Mouse (Mus musculus): ENCODE results near the gene Rai14. TPM values are rescaled to one million over a fixed set of nuclear protein-coding genes. Genes with fewer than 3 reads are reported as not detected.

The Rai14 gene
- polyA plus RNA-seq, 1 experiment from 2014 or later, result 23.2 TPM

DNA sequence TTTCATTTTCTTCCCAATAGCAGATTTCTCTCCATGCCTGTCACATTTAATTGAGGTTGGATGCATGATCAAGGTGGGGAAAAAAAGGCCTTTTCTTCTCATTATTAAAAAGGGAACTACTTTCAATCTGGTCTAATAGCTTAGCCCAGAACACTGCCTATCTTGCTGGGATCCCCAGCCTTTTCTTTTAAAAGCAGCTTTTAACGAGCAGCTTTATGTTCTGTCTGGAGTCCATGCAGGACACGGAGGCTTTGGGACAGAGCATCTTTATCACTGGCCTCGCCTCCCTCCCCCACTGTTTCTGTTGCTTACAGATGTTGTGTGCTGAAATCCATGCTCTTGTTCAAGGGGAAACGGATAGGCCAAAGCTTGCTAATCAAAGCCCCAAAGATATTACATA, 32.8 kb upstream of the Rai14 start:
- H3K4me1 ChIP-seq (ENCODE audit: control insufficient read depth, insufficient read depth, low read length), result 0 out of 2 replicates have a peak, but pooled peaks cover 2% of the 10 kb centered on the region
- no peaks in the 10 kb centered on the region for H3K9me3 ChIP-seq (ENCODE audit: control insufficient read depth, low read depth, low read length)
- no peak overlapping the region for H3K27ac ChIP-seq (ENCODE audit: low read length)
- no peak overlapping the region for H3K9ac ChIP-seq (replicated peaks; ENCODE audit: low read depth, low read length)
- no peak overlapping the region for H3K4me2 ChIP-seq (replicated peaks; ENCODE audit: low read depth, low read length)
- 45% methylated on average over 4 of the region's 4 CpGs for WGBS
- no peaks in the 10 kb centered on the region for H3K27me3 ChIP-seq (ENCODE audit: control insufficient read depth, insufficient read depth, low read length)
- no peak for ATAC-seq (ENCODE audit: insufficient number of reproducible peaks, insufficient read depth, low FRiP score, low read depth)
- H3K36me3 ChIP-seq (ENCODE audit: control insufficient read depth, insufficient read depth, low read length), result no peaks in the 10 kb centered on the region
- H3K4me3 ChIP-seq (ENCODE audit: low read depth, low read length), result no peak overlapping the region

DNA sequence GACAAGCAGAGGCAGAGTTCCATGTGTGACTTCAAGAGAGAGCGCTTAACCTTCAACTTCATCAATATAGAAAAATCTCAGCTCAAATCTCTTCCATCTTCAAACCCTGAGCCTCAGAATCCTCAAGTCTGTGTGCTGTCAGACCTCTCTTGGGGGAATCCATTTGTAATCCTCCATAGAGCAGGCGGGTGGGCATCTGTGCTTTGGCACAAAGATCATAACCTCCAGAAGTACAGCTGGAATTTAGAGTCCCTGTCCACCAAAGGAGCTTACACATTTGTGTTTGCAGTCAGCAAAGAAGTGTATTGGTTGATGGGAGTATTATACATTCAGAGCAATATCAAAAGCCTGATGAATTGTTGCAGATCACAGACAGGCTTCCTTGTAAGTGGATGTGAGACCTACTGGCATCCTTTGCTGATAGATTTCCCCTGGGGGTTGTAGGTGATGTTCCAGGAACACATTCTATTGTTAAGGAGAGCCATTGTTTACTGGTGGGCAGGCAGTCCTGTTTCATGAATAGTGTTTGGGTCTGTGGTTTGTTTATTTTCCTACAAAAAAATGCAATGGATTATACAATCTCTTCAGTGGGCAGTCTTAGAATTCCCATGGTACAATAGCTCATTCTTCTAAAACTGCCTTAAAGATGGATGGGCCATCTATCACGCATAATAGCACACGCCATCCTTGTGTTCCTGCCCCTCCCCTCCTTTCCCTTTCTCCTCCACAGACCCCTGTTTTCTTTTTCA, 32.1 kb upstream of the Rai14 start:
- WGBS, result 70% methylated on average over 4 of the region's 4 CpGs
- no peak overlapping the region for H3K4me3 ChIP-seq (ENCODE audit: low read depth, low read length)
- H3K27me3 ChIP-seq (ENCODE audit: control insufficient read depth, insufficient read depth, low read length), result no peaks in the 10 kb centered on the region
- no peak overlapping the region for H3K9ac ChIP-seq (replicated peaks; ENCODE audit: low read depth, low read length)
- 0 out of 2 replicates have a peak, but pooled peaks cover 2% of the 10 kb centered on the region for H3K4me1 ChIP-seq (ENCODE audit: control insufficient read depth, insufficient read depth, low read length)
- no peak overlapping the region for H3K4me2 ChIP-seq (replicated peaks; ENCODE audit: low read depth, low read length)
- no peaks in the 10 kb centered on the region for H3K9me3 ChIP-seq (ENCODE audit: control insufficient read depth, low read depth, low read length)
- no peak overlapping the region for H3K27ac ChIP-seq (ENCODE audit: low read length)
- no peaks in the 10 kb centered on the region for H3K36me3 ChIP-seq (ENCODE audit: control insufficient read depth, insufficient read depth, low read length)
- ATAC-seq (ENCODE audit: insufficient number of reproducible peaks, insufficient read depth, low FRiP score, low read depth), result 0 out of 2 replicates have a peak, but pooled peaks have one; percentile 18

DNA sequence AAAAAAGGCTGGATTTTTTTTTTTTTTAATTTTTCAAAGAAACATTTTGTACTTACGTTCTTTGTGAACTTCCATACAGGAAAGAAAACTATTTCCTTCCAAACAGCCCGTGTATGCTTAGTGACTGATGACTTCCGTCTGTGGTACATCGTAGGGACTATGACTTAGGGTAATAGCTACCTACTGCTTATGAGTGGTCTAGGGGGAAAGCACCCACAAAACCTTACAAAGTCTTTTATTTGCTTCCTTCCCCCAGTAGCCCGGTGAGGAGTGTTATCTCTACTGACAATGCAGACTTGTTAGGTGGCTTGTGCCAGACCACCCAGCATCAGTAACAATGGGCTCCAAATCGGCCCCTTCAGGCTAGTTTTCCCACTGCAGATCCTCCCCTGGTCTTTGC, 28.0 kb upstream of the Rai14 start:
- H3K9me3 ChIP-seq (ENCODE audit: control insufficient read depth, low read depth, low read length), result no peaks in the 10 kb centered on the region
- no peak overlapping the region for H3K27ac ChIP-seq (ENCODE audit: low read length)
- H3K9ac ChIP-seq (replicated peaks; ENCODE audit: low read depth, low read length), result no peak overlapping the region
- H3K36me3 ChIP-seq (ENCODE audit: control insufficient read depth, insufficient read depth, low read length), result no peaks in the 10 kb centered on the region
- H3K4me2 ChIP-seq (replicated peaks; ENCODE audit: low read depth, low read length), result no peak overlapping the region
- ATAC-seq (ENCODE audit: insufficient number of reproducible peaks, insufficient read depth, low FRiP score, low read depth), result no peak
- H3K4me1 ChIP-seq (ENCODE audit: control insufficient read depth, insufficient read depth, low read length), result 0 out of 2 replicates have a peak, but pooled peaks cover under 1% of the 10 kb centered on the region
- H3K4me3 ChIP-seq (ENCODE audit: low read depth, low read length), result no peak overlapping the region
- no peaks in the 10 kb centered on the region for H3K27me3 ChIP-seq (ENCODE audit: control insufficient read depth, insufficient read depth, low read length)
- 67% methylated on average over 6 of the region's 6 CpGs for WGBS

DNA sequence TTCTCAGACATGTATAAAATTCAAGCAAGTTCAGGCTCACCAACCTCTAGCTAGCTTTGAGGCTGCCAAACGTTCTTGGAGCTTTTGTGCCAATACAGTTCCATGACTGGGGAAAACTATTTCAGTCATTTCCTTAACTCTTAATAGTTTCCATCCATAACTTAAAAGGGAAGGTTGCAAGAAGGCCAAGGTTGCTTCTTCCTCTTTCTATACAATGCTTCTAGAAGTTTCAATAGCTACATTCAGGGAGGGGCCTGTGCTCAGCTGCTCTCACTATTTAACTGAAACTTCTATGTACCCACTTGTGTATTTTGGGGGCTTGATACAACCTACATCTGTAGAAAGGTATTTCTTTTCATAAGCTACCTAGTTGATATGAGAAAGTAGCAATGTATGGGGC, 24.9 kb upstream of the Rai14 start:
- whole genome bisulfite sequencing, result 41% methylated on average over 1 of the region's 1 CpGs
- Histone ChIP-seq H3K27me3 (ENCODE audit: control insufficient read depth, insufficient read depth, low read length) (no peaks in the 10 kb centered on the region), H3K4me1 (ENCODE audit: control insufficient read depth, insufficient read depth, low read length) (no peaks in the 10 kb centered on the region), H3K9me3 (ENCODE audit: control insufficient read depth, low read depth, low read length) (no peaks in the 10 kb centered on the region), H3K36me3 (ENCODE audit: control insufficient read depth, insufficient read depth, low read length) (no peaks in the 10 kb centered on the region), H3K4me2 (replicated peaks; ENCODE audit: low read depth, low read length) (no peak overlapping the region), H3K27ac (ENCODE audit: low read length) (no peak overlapping the region), H3K9ac (replicated peaks; ENCODE audit: low read depth, low read length) (no peak overlapping the region), H3K4me3 (ENCODE audit: low read depth, low read length) (no peak overlapping the region)
- no peak for ATAC-seq (ENCODE audit: insufficient number of reproducible peaks, insufficient read depth, low FRiP score, low read depth)

DNA sequence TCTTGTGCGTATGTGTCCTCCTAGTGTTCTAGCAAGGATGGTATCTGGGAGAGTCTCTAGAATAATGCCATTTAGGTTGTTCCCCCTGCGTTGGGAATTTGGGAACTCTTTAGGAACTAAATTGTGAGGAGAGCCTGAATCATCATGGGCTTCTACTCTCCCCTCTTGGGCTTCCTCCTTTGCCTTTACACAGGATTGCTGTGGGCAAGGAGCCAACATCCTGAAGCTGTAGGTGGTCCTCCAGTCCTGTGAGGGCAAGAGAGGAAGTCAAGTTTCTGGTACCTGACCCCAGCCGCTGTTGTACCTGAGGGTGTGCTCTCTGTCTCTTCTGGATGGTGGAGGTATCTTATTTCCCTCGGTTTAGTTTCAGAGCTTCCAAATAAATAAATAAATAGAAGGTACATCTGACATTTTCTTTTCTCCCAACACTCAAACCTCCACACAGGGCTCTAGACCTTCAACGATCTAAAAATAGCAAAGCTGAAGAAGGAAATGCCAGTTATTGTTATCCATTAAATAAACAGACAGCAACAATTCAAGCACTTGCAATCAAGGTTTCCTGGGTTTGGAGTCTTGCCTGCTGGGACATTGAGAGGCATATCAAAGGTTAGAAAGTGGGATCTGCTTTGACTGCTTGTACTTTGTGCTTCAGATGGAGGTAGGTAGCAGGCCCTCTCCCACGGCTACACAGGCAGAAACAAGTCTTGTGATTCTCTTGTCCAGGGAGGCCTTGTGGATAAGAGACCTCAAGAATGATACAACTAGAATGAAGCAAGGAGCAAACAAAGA, 24.1 kb upstream of the Rai14 start:
- Histone ChIP-seq H3K9ac (replicated peaks; ENCODE audit: low read depth, low read length) (no peak overlapping the region), H3K4me2 (replicated peaks; ENCODE audit: low read depth, low read length) (no peak overlapping the region), H3K36me3 (ENCODE audit: control insufficient read depth, insufficient read depth, low read length) (no peaks in the 10 kb centered on the region), H3K4me3 (ENCODE audit: low read depth, low read length) (no peak overlapping the region), H3K4me1 (ENCODE audit: control insufficient read depth, insufficient read depth, low read length) (no peaks in the 10 kb centered on the region), H3K9me3 (ENCODE audit: control insufficient read depth, low read depth, low read length) (no peaks in the 10 kb centered on the region), H3K27ac (ENCODE audit: low read length) (no peak overlapping the region), H3K27me3 (ENCODE audit: control insufficient read depth, insufficient read depth, low read length) (no peaks in the 10 kb centered on the region)
- ATAC-seq (ENCODE audit: insufficient number of reproducible peaks, insufficient read depth, low FRiP score, low read depth), result no peak
- 71% methylated on average over 6 of the region's 6 CpGs for WGBS

DNA sequence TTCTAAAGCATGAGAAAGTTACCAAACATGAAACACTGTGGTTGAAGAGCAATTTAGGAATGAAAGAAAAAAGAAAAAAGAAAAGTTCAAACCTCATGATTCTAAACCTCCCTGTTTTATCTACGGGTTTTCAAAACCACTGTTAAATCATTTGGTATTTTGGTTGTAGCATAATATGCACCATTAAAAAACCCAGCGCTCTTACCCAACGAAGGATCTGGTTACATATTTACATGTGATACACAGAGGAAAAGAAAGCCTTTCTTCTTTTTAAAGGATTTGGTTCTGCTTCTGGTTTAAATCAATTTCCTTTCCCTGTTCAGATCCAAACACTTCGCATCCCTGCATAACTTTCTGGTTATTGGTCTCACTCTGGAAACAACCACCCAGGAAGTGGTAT, 21.5 kb upstream of the Rai14 start:
- H3K27me3 ChIP-seq (ENCODE audit: control insufficient read depth, insufficient read depth, low read length), result no peaks in the 10 kb centered on the region
- no peak overlapping the region for H3K9ac ChIP-seq (replicated peaks; ENCODE audit: low read depth, low read length)
- 82% methylated on average over 4 of the region's 4 CpGs for WGBS
- no peak overlapping the region for H3K27ac ChIP-seq (ENCODE audit: low read length)
- H3K4me3 ChIP-seq (ENCODE audit: low read depth, low read length), result no peak overlapping the region
- H3K4me2 ChIP-seq (replicated peaks; ENCODE audit: low read depth, low read length), result no peak overlapping the region
- no peaks in the 10 kb centered on the region for H3K9me3 ChIP-seq (ENCODE audit: control insufficient read depth, low read depth, low read length)
- no peaks in the 10 kb centered on the region for H3K4me1 ChIP-seq (ENCODE audit: control insufficient read depth, insufficient read depth, low read length)
- no peaks in the 10 kb centered on the region for H3K36me3 ChIP-seq (ENCODE audit: control insufficient read depth, insufficient read depth, low read length)
- ATAC-seq (ENCODE audit: insufficient number of reproducible peaks, insufficient read depth, low FRiP score, low read depth), result no peak

DNA sequence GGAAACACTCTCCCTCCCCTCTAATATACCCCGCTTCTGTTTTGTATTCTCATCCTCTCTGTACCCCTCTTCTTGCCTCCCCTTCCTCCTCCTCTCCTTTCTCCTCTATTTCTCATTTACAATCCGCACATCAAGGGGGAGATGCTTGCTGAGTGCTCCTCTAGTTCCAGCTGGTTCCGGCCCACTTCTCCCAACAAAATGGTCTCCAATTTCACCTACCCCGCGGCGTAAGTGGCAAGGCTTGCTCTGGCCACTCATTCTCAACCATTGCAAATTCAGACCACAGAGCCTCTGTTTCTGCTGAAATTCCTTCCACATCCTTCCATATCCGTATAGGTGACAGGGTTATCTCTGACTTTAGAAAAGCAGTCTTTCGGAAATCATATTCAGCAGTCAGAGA, 20.8 kb upstream of the Rai14 start:
- H3K9ac ChIP-seq (replicated peaks; ENCODE audit: low read depth, low read length), result no peak overlapping the region
- no peak overlapping the region for H3K4me2 ChIP-seq (replicated peaks; ENCODE audit: low read depth, low read length)
- no peak overlapping the region for H3K4me3 ChIP-seq (ENCODE audit: low read depth, low read length)
- WGBS, result 79% methylated on average over 8 of the region's 8 CpGs
- H3K4me1 ChIP-seq (ENCODE audit: control insufficient read depth, insufficient read depth, low read length), result no peaks in the 10 kb centered on the region
- ATAC-seq (ENCODE audit: insufficient number of reproducible peaks, insufficient read depth, low FRiP score, low read depth), result no peak
- H3K27ac ChIP-seq (ENCODE audit: low read length), result no peak overlapping the region
- H3K36me3 ChIP-seq (ENCODE audit: control insufficient read depth, insufficient read depth, low read length), result no peaks in the 10 kb centered on the region
- H3K27me3 ChIP-seq (ENCODE audit: control insufficient read depth, insufficient read depth, low read length), result no peaks in the 10 kb centered on the region
- H3K9me3 ChIP-seq (ENCODE audit: control insufficient read depth, low read depth, low read length), result no peaks in the 10 kb centered on the region

DNA sequence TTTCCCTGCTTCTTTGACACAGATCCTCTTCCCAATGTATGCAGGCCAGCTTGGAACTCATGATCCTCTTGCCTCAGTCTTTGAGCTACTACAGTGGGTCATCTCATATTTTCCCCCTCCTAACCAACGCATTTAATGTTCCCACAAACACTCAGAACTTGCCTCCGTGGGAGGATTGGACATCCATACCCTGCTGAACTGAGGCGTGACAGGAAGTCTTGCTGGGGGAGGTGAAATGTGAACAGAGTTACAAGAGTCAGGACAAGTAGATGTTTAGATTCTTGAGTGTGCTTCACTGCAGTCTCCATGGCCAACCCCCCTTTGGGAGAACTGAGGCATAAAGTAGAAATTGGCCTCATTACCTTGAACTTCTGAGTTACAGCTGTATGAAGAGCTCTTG, 17.0 kb upstream of the Rai14 start:
- 81% methylated on average over 3 of the region's 3 CpGs for WGBS
- no peak overlapping the region for H3K27ac ChIP-seq (ENCODE audit: low read length)
- no peak for ATAC-seq (ENCODE audit: insufficient number of reproducible peaks, insufficient read depth, low FRiP score, low read depth)

More for the DNA sequence above, 17.0 kb upstream of the Rai14 start:
- H3K4me2 ChIP-seq (replicated peaks; ENCODE audit: low read depth, low read length), result no peak overlapping the region
- no peaks in the 10 kb centered on the region for H3K9me3 ChIP-seq (ENCODE audit: control insufficient read depth, low read depth, low read length)
- H3K4me3 ChIP-seq (ENCODE audit: low read depth, low read length), result no peak overlapping the region
- H3K4me1 ChIP-seq (ENCODE audit: control insufficient read depth, insufficient read depth, low read length), result no peaks in the 10 kb centered on the region
- no peaks in the 10 kb centered on the region for H3K36me3 ChIP-seq (ENCODE audit: control insufficient read depth, insufficient read depth, low read length)
- H3K27me3 ChIP-seq (ENCODE audit: control insufficient read depth, insufficient read depth, low read length), result no peaks in the 10 kb centered on the region
- no peak overlapping the region for H3K9ac ChIP-seq (replicated peaks; ENCODE audit: low read depth, low read length)

Data from stomach, embryonic 14.5 days (tissue).